Mouse (Mus musculus): ENCODE measurements at regions not wholly inside any gene's neighbourhood (a gene's known extent, or its start where the extent isn't known, plus 50 kb on each side); places are given as distances from the start of the nearest gene placed in this dataset.

GRCm38 (mm10) chr3:18705756-18706155, 757.5 kb downstream of the Cypt12 start:
- no peak for TF ChIP-seq CTCF (IDR thresholded peaks at IDR 0.05; ENCODE audit: low read depth, low read length)
- TF ChIP-seq GATA1 (IDR thresholded peaks at IDR 0.05; ENCODE audit: borderline replicate concordance, low read length): no peak
- TF ChIP-seq GATA2 (IDR thresholded peaks at IDR 0.05; ENCODE audit: borderline replicate concordance, low read depth, low read length): no peak
